Comparison of ENCODE assay signal across 30 mouse cellular contexts in the genomic region with DNA sequence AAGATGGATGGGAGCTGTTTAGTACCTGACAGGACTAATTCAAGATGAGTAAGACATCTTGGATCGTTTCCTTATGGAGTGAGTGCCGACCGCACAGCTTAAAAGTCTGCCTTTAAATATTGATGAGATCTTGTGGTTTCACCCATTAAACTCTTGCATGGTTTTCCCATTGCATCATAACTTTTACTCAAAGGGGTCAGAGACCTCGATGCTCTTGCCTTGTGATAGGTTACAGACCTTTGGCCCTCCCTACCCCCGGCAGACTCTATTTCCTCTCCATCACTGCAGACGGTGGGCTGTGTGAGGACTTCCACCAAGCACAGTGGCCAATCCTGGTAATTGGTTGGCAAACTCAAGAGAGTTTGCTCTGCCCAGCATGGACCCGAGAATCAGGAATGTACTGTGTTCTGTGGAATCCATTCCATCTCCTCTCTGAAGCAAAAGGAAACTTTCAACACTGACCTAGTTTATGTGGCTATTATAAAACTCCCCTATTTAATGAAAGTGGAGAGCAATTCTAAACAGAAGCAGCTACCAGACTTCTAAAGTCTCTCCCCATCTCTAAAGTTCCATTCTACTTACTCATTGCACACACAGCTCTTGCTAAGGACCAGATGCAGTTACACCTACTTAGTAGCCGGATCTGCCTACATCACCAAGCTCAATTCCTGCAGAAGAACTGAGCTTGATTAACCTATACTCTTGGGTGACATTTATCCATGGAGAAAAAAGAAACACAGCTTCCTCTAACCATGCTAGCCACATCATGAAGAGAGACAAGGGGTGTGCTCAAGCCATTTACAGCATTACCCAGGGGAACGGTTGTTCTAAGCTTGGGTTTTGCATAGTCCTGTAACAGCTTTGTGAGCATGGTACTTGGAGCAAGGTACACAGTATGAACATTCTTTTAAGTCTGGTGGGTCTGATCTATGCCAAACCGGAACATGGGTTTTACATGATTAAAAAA. TPM values are rescaled to one million over a fixed set of nuclear protein-coding genes. Genes with fewer than 3 reads are reported as not detected.
A peak's percentile ranks its signal among the peaks of the same experiment; 100 is the strongest.
DNase-seq lines count a peak whose midpoint lies in the region; ATAC-seq and TF ChIP-seq lines count a peak whose summit lies in the region.
"Had no signal": no experiment of that assay in that cellular context is flagged by ENCODE, and none has a peak within 500 bp of the region (broad histone marks: within the 10 kb centered on the region; RNA-seq: fewer than 3 reads in every experiment).

No protein-coding gene starts in this region.

- H3K36me3 ChIP-seq in liver, embryonic 16.5 days (ENCODE audit: control insufficient read depth, insufficient read depth), result no peaks in the 10 kb centered on the region
- no peaks in the 10 kb centered on the region for H3K36me3 ChIP-seq in liver, embryonic 12.5 days
- peaks cover 8 to 39% of the 10 kb centered on the region in 2 experiments for H3K36me3 ChIP-seq in CH12.LX (replicated peaks in 1 of 2; ENCODE audit: control insufficient read depth in 1 of 2, insufficient read depth in 1 of 2, low read length in 1 of 2)
- no peaks in the 10 kb centered on the region for H3K36me3 ChIP-seq in hindbrain, postnatal 0 days (ENCODE audit: insufficient read depth, low read length)
- H3K36me3 ChIP-seq: heart, embryonic 10.5 days; heart, embryonic 15.5 days; hindbrain, embryonic 12.5 days; limb, embryonic 12.5 days; lung, embryonic 15.5 days; midbrain, embryonic 10.5 days; midbrain, embryonic 15.5 days had no signal

- no peak overlapping the region for H3K27ac ChIP-seq in liver, embryonic 16.5 days (ENCODE audit: low read length)
- H3K27ac ChIP-seq in liver, embryonic 12.5 days, result no peak overlapping the region
- peak overlapping the region; percentile 86 for H3K27ac ChIP-seq in CH12.LX (ENCODE audit: insufficient read depth, low read depth)
- H3K27ac ChIP-seq in hindbrain, postnatal 0 days, result no peak overlapping the region
- H3K27ac ChIP-seq: heart, embryonic 10.5 days; heart, embryonic 15.5 days; hindbrain, embryonic 12.5 days; kidney, postnatal 0 days; left cerebral cortex, adult 2 months; limb, embryonic 12.5 days; liver, embryonic 14.5 days; lung, embryonic 15.5 days; midbrain, embryonic 10.5 days; midbrain, embryonic 15.5 days had no signal

- peak; percentile 37; the same call in 1 of the 2 replicates for ATAC-seq in liver, embryonic 16.5 days (ENCODE audit: low read depth)
- ATAC-seq in liver, embryonic 12.5 days, result no peak
- peak; percentile 39; the same call in 1 of the 2 replicates for ATAC-seq in neutrophil, adult 5-6 weeks (ENCODE audit: extremely low read depth, insufficient number of reproducible peaks, low FRiP score, poor library complexity, severe bottlenecking)
- no peak for ATAC-seq in hindbrain, postnatal 0 days
- ATAC-seq: activated CD4-positive, CD25-positive, alpha-beta regulatory T cell, adult 4 months; forebrain, embryonic 14.5 days; intestine, embryonic 16.5 days; midbrain, embryonic 15.5 days had no signal

- H3K4me3 ChIP-seq in liver, embryonic 16.5 days (ENCODE audit: low read depth, low read length), result no peak overlapping the region
- no peak overlapping the region for H3K4me3 ChIP-seq in liver, embryonic 12.5 days
- H3K4me3 ChIP-seq in CH12.LX (replicated peaks in 1 of 3; ENCODE audit: low read depth in 2 of 3, low read length in 2 of 3, poor library complexity in 1 of 3), result peak overlapping the region in 2 of 3 experiments; percentile 9 to 16
- no peak overlapping the region for H3K4me3 ChIP-seq in hindbrain, postnatal 0 days (ENCODE audit: low read length)
- H3K4me3 ChIP-seq: heart, embryonic 10.5 days; heart, embryonic 15.5 days; hindbrain, embryonic 12.5 days; left cerebral cortex, adult 2 months; limb, embryonic 12.5 days; lung, embryonic 15.5 days; midbrain, embryonic 10.5 days; midbrain, embryonic 15.5 days had no signal

- no peak overlapping the region for H3K9ac ChIP-seq in liver, embryonic 16.5 days (ENCODE audit: low read depth, low read length)
- H3K9ac ChIP-seq in liver, embryonic 12.5 days, result no peak overlapping the region
- peak overlapping the region; percentile 60; the same call in 1 of the 2 replicates for H3K9ac ChIP-seq in CH12.LX (ENCODE audit: insufficient read depth, low read depth)
- no peak overlapping the region for H3K9ac ChIP-seq in hindbrain, postnatal 0 days (replicated peaks; ENCODE audit: low read length)
- H3K9ac ChIP-seq: heart, embryonic 15.5 days; hindbrain, embryonic 12.5 days; limb, embryonic 12.5 days; liver, embryonic 14.5 days; lung, embryonic 15.5 days; midbrain, embryonic 15.5 days had no signal

- in situ Hi-C loops in CH12.LX (cut with MboI; ENCODE audit: low pct_ligation_motif_present, low pct_unique_long_range_greater_than_20kb, low sequenced_read_pairs), result no loop called here

- peak; percentile 68 for DNase-seq in A20 (ENCODE audit: low read depth, low spot score)
- DNase-seq in CH12.LX (ENCODE audit: extremely low read depth), result peak; percentile 77
- no peak for DNase-seq in kidney, postnatal 36 days
- no peak for DNase-seq in hindbrain, postnatal 0 days (ENCODE audit: low spot score)
- DNase-seq: adrenal gland, adult 8-10 months; cerebellum, adult 2 months; cerebellum, postnatal 14 days; gastrocnemius, postnatal 14 days; heart, adult 11 months; kidney, adult 8-10 months; right cerebral cortex, adult 18-20 months; spleen, adult 18-20 months; thymus, postnatal 14 days had no signal

- TF ChIP-seq POLR2A in CH12.LX (IDR thresholded peaks at IDR 0.05; ENCODE audit: low read depth, low read length), result no peak

- no peaks in the 10 kb centered on the region for H3K27me3 ChIP-seq in liver, embryonic 16.5 days (ENCODE audit: control insufficient read depth, insufficient read depth, low read depth, low read length)
- no peaks in the 10 kb centered on the region; the same call in 1 of the 2 replicates for H3K27me3 ChIP-seq in liver, embryonic 12.5 days (replicated peaks)
- no peaks in the 10 kb centered on the region for H3K27me3 ChIP-seq in CH12.LX (replicated peaks)
- H3K27me3 ChIP-seq in hindbrain, postnatal 0 days (ENCODE audit: insufficient read depth, low read length), result no peaks in the 10 kb centered on the region
- H3K27me3 ChIP-seq: heart, embryonic 15.5 days; hindbrain, embryonic 12.5 days; limb, embryonic 12.5 days; lung, embryonic 15.5 days; midbrain, embryonic 15.5 days had no signal

- TF ChIP-seq EP300 in CH12.LX (IDR thresholded peaks at IDR 0.05; ENCODE audit: low read length), result peak; percentile 36; the same call in 1 of the 2 replicates

- no peak overlapping the region for H3K4me2 ChIP-seq in liver, embryonic 16.5 days (ENCODE audit: low read depth, low read length)
- no peak overlapping the region for H3K4me2 ChIP-seq in liver, embryonic 12.5 days
- peak overlapping the region; percentile 64 for H3K4me2 ChIP-seq in CH12.LX (ENCODE audit: insufficient read depth, low read depth, poor library complexity, severe bottlenecking)
- no peak overlapping the region for H3K4me2 ChIP-seq in hindbrain, postnatal 0 days (ENCODE audit: low read depth, low read length)
- H3K4me2 ChIP-seq: heart, embryonic 15.5 days; hindbrain, embryonic 12.5 days; limb, embryonic 12.5 days; lung, embryonic 15.5 days; midbrain, embryonic 15.5 days had no signal

- H3K79me2 ChIP-seq in CH12.LX (replicated peaks; ENCODE audit: control insufficient read depth, extremely low read depth, insufficient read depth, poor library complexity, severe bottlenecking), result peaks cover 84% of the 10 kb centered on the region

- no peaks in the 10 kb centered on the region for H3K9me3 ChIP-seq in liver, embryonic 16.5 days (replicated peaks; ENCODE audit: control insufficient read depth, low read length)
- no peaks in the 10 kb centered on the region for H3K9me3 ChIP-seq in liver, embryonic 12.5 days (replicated peaks)
- H3K9me3 ChIP-seq in CH12.LX (replicated peaks; ENCODE audit: low read length), result no peaks in the 10 kb centered on the region
- no peaks in the 10 kb centered on the region for H3K9me3 ChIP-seq in hindbrain, postnatal 0 days (ENCODE audit: low read length)
- H3K9me3 ChIP-seq: heart, embryonic 10.5 days; heart, embryonic 15.5 days; hindbrain, embryonic 12.5 days; limb, embryonic 12.5 days; lung, embryonic 15.5 days; midbrain, embryonic 10.5 days; midbrain, embryonic 15.5 days had no signal

- TF ChIP-seq CTCF in CH12.LX (conservative IDR thresholded peaks at IDR 0.05 in 1 of 2, IDR thresholded peaks at IDR 0.05 in 1 of 2; ENCODE audit: low read depth in 2 of 2, low read length in 2 of 2), result no peak
- no peak for TF ChIP-seq CTCF in hindbrain, postnatal 0 days (IDR thresholded peaks at IDR 0.05; ENCODE audit: low read depth)

- no peaks in the 10 kb centered on the region for H3K4me1 ChIP-seq in liver, embryonic 16.5 days (ENCODE audit: control insufficient read depth, low read depth, low read length)
- H3K4me1 ChIP-seq in liver, embryonic 12.5 days, result no peaks in the 10 kb centered on the region
- peaks cover 20 to 88% of the 10 kb centered on the region in 2 experiments for H3K4me1 ChIP-seq in CH12.LX (ENCODE audit: control insufficient read depth in 1 of 2, insufficient read depth in 2 of 2)
- no peaks in the 10 kb centered on the region for H3K4me1 ChIP-seq in hindbrain, postnatal 0 days (ENCODE audit: insufficient read depth, low read length)
- H3K4me1 ChIP-seq: heart, embryonic 15.5 days; hindbrain, embryonic 12.5 days; midbrain, embryonic 10.5 days; midbrain, embryonic 15.5 days had no signal

- 48% methylated on average over 10 of the region's 10 CpGs for WGBS in liver, embryonic 16.5 days (ENCODE audit: insufficient replicate concordance)
- 67% methylated on average over 10 of the region's 10 CpGs for WGBS in liver, embryonic 12.5 days (ENCODE audit: insufficient replicate concordance)
- WGBS in hindbrain, postnatal 0 days, result 89% methylated on average over 10 of the region's 10 CpGs

- dilution Hi-C loops in CH12.LX (cut with MboI; ENCODE audit: extremely low pct_ligation_motif_present, extremely low pct_unique_long_range_greater_than_20kb, low sequenced_read_pairs), result no loop called here

- no peak for TF ChIP-seq RAD21 in CH12.LX (IDR thresholded peaks at IDR 0.05; ENCODE audit: low read depth, low read length)

TF ChIP-seq in CH12.LX, 34 proteins besides CTCF, POLR2A, EP300 and RAD21 (continues in another document):
- TF ChIP-seq SIN3A (IDR thresholded peaks at IDR 0.05; ENCODE audit: low read length) (no peak), RCOR1 (conservative IDR thresholded peaks at IDR 0.05; ENCODE audit: low read depth, low read length) (no peak), MYC (IDR thresholded peaks at IDR 0.05; ENCODE audit: low read depth, low read length) (0 out of 2 replicates have a peak, but pooled peaks have one; percentile 26), MEF2A (IDR thresholded peaks at IDR 0.05; ENCODE audit: borderline replicate concordance, low read depth, low read length) (peak; percentile 48; the same call in 1 of the 2 replicates)

RNA-seq across cellular contexts. Expression of a gene that starts 25.2 kb away (rescaled TPM):
- polyA plus RNA-seq in liver, embryonic 16.5 days (2015; fragmentation: Nextera tagmentation; extraction: Ambion mirVana), result 3.9 and 5.1 TPM in 2 replicates
- 4.0 and 4.2 TPM in 2 replicates for polyA plus RNA-seq in liver, embryonic 12.5 days (2016; fragmentation: Nextera tagmentation; extraction: Ambion mirVana)
- total RNA-seq in CH12.LX (2012; rRNA removed) (97.6 and 98.7 TPM in 2 replicates), CH12.LX (2014; rRNA removed) (82.3 and 88.5 TPM in 2 replicates)
- 186 and 188 TPM in 2 replicates for polyA plus RNA-seq in CH12.LX (2012; ENCODE audit: insufficient read length, low read depth)
- 81.3 and 95.9 TPM in 2 replicates for total RNA-seq in neutrophil, adult 5-6 weeks (2017)
- total RNA-seq in hindbrain, postnatal 0 days (2014; rRNA removed), result 5.7 and 8.9 TPM in 2 replicates
- polyA plus RNA-seq in hindbrain, postnatal 0 days (2015; fragmentation: Nextera tagmentation; extraction: Ambion mirVana), result 5.4 and 6.5 TPM in 2 replicates
- total RNA-seq: megakaryocyte progenitor cell, adult 5-6 weeks had no signal

Comparison
In these comparisons a context has a peak if more than half of its experiments do, and no peak if none do; other contexts are left out.
1. ATAC-seq: peak in liver, embryonic 16.5 days (single experiment) and neutrophil, adult 5-6 weeks (single experiment); none in liver, embryonic 12.5 days (single experiment) and hindbrain, postnatal 0 days (single experiment).
2. H3K4me3 ChIP-seq: peak in CH12.LX (2 of 3); none in liver, embryonic 16.5 days (single experiment), liver, embryonic 12.5 days (single experiment) and hindbrain, postnatal 0 days (single experiment).
3. DNase-seq: peak in A20 (single experiment) and CH12.LX (single experiment); none in kidney, postnatal 36 days (0 of 2) and hindbrain, postnatal 0 days (single experiment).
4. RNA of a gene that starts 25.2 kb away (polyA plus RNA-seq): 186 to 188 TPM in CH12.LX; 5.4 to 6.5 TPM in hindbrain, postnatal 0 days, 3.9 to 5.1 TPM in liver, embryonic 16.5 days and 4.0 to 4.2 TPM in liver, embryonic 12.5 days; every median in the first group is over 10 times any median in the second.